Mouse (Mus musculus) G1E (cell line): ENCODE results near the gene Pard3b. TPM values are rescaled to one million over a fixed set of nuclear protein-coding genes. Genes with fewer than 3 reads are reported as not detected.

Source experiments
- ATAC-seq: 2 replicates; pipeline ENCODE4 v1.8.0; 2016; ENCODE audit warnings: mild to moderate bottlenecking; ENCODE audit not compliant: insufficient number of reproducible peaks, poor library complexity, low FRiP score, severe bottlenecking; ENCODE audit errors: extremely low read depth
- DNase-seq: peaks from one replicate; pipeline ENCODE4 v3.0.0; 2012; ENCODE audit warnings: low spot score
- H3K27me3 ChIP-seq: 2 replicates; pipeline ENCODE4 v1.6.1; 2012; ENCODE audit warnings: mild to moderate bottlenecking, low read length, inconsistent platforms; ENCODE audit not compliant: insufficient read depth
- H3K36me3 ChIP-seq: replicated peaks from 2 replicates; pipeline ENCODE3; 2012; ENCODE audit warnings: mild to moderate bottlenecking, inconsistent platforms
- H3K4me1 ChIP-seq: 2 replicates; pipeline ENCODE4 v1.6.1; 2012; ENCODE audit warnings: low read depth, low read length, inconsistent platforms, mixed read lengths; ENCODE audit not compliant: insufficient read depth
- H3K4me3 ChIP-seq: 2 replicates; pipeline ENCODE4 v1.5.1; 2012; ENCODE audit warnings: low read depth, mild to moderate bottlenecking, inconsistent platforms, low read length, moderate library complexity, mixed read lengths
- H3K9me3 ChIP-seq: replicated peaks from 2 replicates; pipeline ENCODE4 v1.6.1; 2012; ENCODE audit warnings: inconsistent platforms
- CTCF ChIP-seq: IDR thresholded peaks from 2 replicates; pipeline ENCODE4 v1.5.1; 2012; ENCODE audit warnings: low read depth, low read length, inconsistent platforms, mixed read lengths
- GATA1 ChIP-seq: IDR thresholded peaks from 2 replicates; pipeline ENCODE4 v1.6.1; 2012; ENCODE audit warnings: borderline replicate concordance, low read length, inconsistent platforms, mixed read lengths
- GATA2 ChIP-seq: IDR thresholded peaks from 2 replicates; pipeline ENCODE4 v1.6.1; 2012; ENCODE audit warnings: low read depth, low read length, inconsistent platforms, borderline replicate concordance
- POLR2AphosphoS5 ChIP-seq: IDR thresholded peaks from 2 replicates; pipeline ENCODE4 v1.6.1; 2012; ENCODE audit warnings: low read depth, low read length, inconsistent platforms; ENCODE audit not compliant: insufficient replicate concordance
- TAL1 ChIP-seq: conservative IDR thresholded peaks from 2 replicates; pipeline ENCODE4 v1.6.1; 2012; ENCODE audit warnings: low read depth, low read length, inconsistent platforms, mixed read lengths
- polyA plus RNA-seq: library from polyadenylated mRNA; stranded (reverse); fragments of >175 nt; gene quantifications from 2 replicates; pipeline ENCODE4 v1.2.3, GENCODE M21; 2012
- total RNA-seq, 2 experiments: library from RNA; stranded (forward) in 1 of 2; stranded (reverse) in 1 of 2; fragments of 200-1000 nt in 1 of 2; fragments of >200 nt in 1 of 2; fragmentation: Nextera tagmentation in 1 of 2; gene quantifications; 2 replicates each; pipeline ENCODE4 v1.2.3; 2014 to 2017

Pard3b gene
- total and polyA plus RNA-seq, 3 experiments: 0.33 TPM; not detected in 2

GRCm38 (mm10) chr1:62280586-62280985, 642.0 kb downstream of the Pard3b start:
- Histone ChIP-seq H3K9me3 (no peaks in the 10 kb centered on the region), H3K4me3 (no peak overlapping the region), H3K27me3 (peaks cover 5% of the 10 kb centered on the region; the same call in 1 of the 2 replicates), H3K36me3 (no peaks in the 10 kb centered on the region), H3K4me1 (no peaks in the 10 kb centered on the region)
- no peak for DNase-seq
- ATAC-seq: no peak
- TF ChIP-seq GATA2 (no peak), CTCF (no peak), TAL1 (no peak), GATA1 (no peak), POLR2AphosphoS5 (no peak)

- no peak for ATAC-seq
- Histone ChIP-seq H3K9me3 (no peaks in the 10 kb centered on the region), H3K4me1 (no peaks in the 10 kb centered on the region), H3K4me3 (no peak overlapping the region), H3K27me3 (0 out of 2 replicates have a peak, but pooled peaks cover 4% of the 10 kb centered on the region), H3K36me3 (no peaks in the 10 kb centered on the region)
- no peak for DNase-seq
- TF ChIP-seq POLR2AphosphoS5 (no peak), CTCF (no peak), GATA2 (no peak), GATA1 (no peak), TAL1 (no peak)
Observed at GRCm38 (mm10) chr1:62282835-62283234, 644.2 kb downstream of the Pard3b start.

- no peak for ATAC-seq
- no peaks in the 10 kb centered on the region for H3K9me3 ChIP-seq
- no peak for TF ChIP-seq TAL1
- no peak for TF ChIP-seq GATA2
- TF ChIP-seq CTCF: no peak
- TF ChIP-seq GATA1: no peak
Observed at GRCm38 (mm10) chr1:62283624-62284023, 645.0 kb downstream of the Pard3b start.

GRCm38 (mm10) chr1:62309376-62309775, 670.8 kb downstream of the Pard3b start:
- Histone ChIP-seq H3K4me3 (no peak overlapping the region), H3K9me3 (no peaks in the 10 kb centered on the region), H3K27me3 (no peaks in the 10 kb centered on the region), H3K36me3 (no peaks in the 10 kb centered on the region), H3K4me1 (no peaks in the 10 kb centered on the region)
- no peak for ATAC-seq
- TF ChIP-seq GATA1 (no peak), GATA2 (no peak), POLR2AphosphoS5 (no peak), CTCF (no peak)
- DNase-seq: no peak

More at GRCm38 (mm10) chr1:62283624-62284023, 645.0 kb downstream of the Pard3b start:
- no peaks in the 10 kb centered on the region for H3K4me1 ChIP-seq
- H3K27me3 ChIP-seq: 0 out of 2 replicates have a peak, but pooled peaks cover 4% of the 10 kb centered on the region
- no peak for DNase-seq
- H3K4me3 ChIP-seq: no peak overlapping the region
- no peaks in the 10 kb centered on the region for H3K36me3 ChIP-seq

- ATAC-seq (no peak), DNase-seq (no peak)
- no peak for TF ChIP-seq GATA1
- Histone ChIP-seq H3K9me3 (no peaks in the 10 kb centered on the region), H3K4me1 (no peaks in the 10 kb centered on the region), H3K4me3 (no peak overlapping the region), H3K36me3 (no peaks in the 10 kb centered on the region), H3K27me3 (no peaks in the 10 kb centered on the region)
Observed at GRCm38 (mm10) chr1:62325237-62325636, 686.6 kb downstream of the Pard3b start.

- no peak for ATAC-seq
Observed at GRCm38 (mm10) chr1:62327743-62328142, 689.1 kb downstream of the Pard3b start.

GRCm38 (mm10) chr1:62328808-62329207, 690.2 kb downstream of the Pard3b start:
- no peak for TF ChIP-seq CTCF
- H3K36me3 ChIP-seq: no peaks in the 10 kb centered on the region
- no peaks in the 10 kb centered on the region for H3K4me1 ChIP-seq
- ATAC-seq (no peak), DNase-seq (no peak)
- H3K27me3 ChIP-seq: no peaks in the 10 kb centered on the region
- no peak overlapping the region for H3K4me3 ChIP-seq
- H3K9me3 ChIP-seq: no peaks in the 10 kb centered on the region

More at GRCm38 (mm10) chr1:62327743-62328142, 689.1 kb downstream of the Pard3b start:
- H3K4me1 ChIP-seq: no peaks in the 10 kb centered on the region
- no peak overlapping the region for H3K4me3 ChIP-seq
- DNase-seq: no peak
- TF ChIP-seq CTCF: no peak
- TF ChIP-seq POLR2AphosphoS5: no peak
- TF ChIP-seq TAL1: no peak
- no peak for TF ChIP-seq GATA2
- no peak for TF ChIP-seq GATA1
- H3K27me3 ChIP-seq: no peaks in the 10 kb centered on the region
- no peaks in the 10 kb centered on the region for H3K9me3 ChIP-seq
- H3K36me3 ChIP-seq: no peaks in the 10 kb centered on the region
